Mouse (Mus musculus) liver, adult 2 months (tissue): ENCODE results near the gene C8a.

Experiments used
- CTCF ChIP-seq: fragments of 200-500 bp; IDR thresholded peaks from 2 replicates; pipeline ENCODE4 v1.5.1; 2011; ENCODE audit warnings: low read depth, low read length, control low read depth
- POLR2A ChIP-seq: fragments of 200-500 bp; IDR thresholded peaks from 2 replicates; pipeline ENCODE4 v1.6.1; 2011; ENCODE audit warnings: low read length, control low read depth; ENCODE audit not compliant: insufficient read depth; ENCODE audit errors: extremely low read depth

DNA sequence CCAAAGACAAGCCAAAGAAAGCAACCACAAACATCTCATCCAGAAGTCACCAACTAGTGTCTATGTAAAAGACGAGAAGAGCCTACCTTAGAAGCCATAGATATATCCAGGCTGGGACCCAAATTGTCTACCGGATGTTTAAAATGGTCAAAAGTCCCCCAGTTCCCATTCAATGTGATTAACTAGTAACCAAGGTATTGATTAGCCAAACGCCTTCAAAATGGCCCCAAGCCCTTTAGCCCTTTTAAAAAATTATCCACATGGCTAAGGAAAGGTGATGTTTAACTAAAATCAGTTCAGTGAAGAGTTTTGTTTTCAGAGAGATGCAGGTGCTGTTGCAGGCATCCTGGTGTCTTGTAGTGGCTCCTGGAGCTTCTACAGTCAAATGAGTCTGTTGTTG, at the start of gene C8a:
- no peak for TF ChIP-seq POLR2A
- no peak for TF ChIP-seq CTCF
